Mouse (Mus musculus) small intestine, adult 2 months (tissue): ENCODE results near the gene 1810055G02Rik.

Experiments
- CTCF ChIP-seq: fragments of 200-500 bp; IDR thresholded peaks from 2 replicates; pipeline ENCODE4 v1.5.1; 2012; ENCODE audit warnings: low read depth, mild to moderate bottlenecking, control low read depth, inconsistent platforms, low read length, moderate library complexity, mixed read lengths; ENCODE audit not compliant: insufficient replicate concordance, insufficient read length; ENCODE audit errors: extremely low read depth
- POLR2A ChIP-seq: fragments of 200-500 bp; IDR thresholded peaks from 2 replicates; pipeline ENCODE4 v1.6.1; 2012; ENCODE audit warnings: low read depth, mild to moderate bottlenecking, control low read depth, inconsistent platforms, low read length, moderate library complexity

- TF ChIP-seq CTCF (no peak), POLR2A (no peak)
Measured at GRCm38 (mm10) chr19:3702460-3702859, 5.6 kb upstream of the 1810055G02Rik start.
